Mouse (Mus musculus): ENCODE data around the gene Ilf3. TPM values are rescaled to one million over a fixed set of nuclear protein-coding genes. Genes with fewer than 3 reads are reported as not detected.

Gene Ilf3
- polyA plus RNA-seq, 1 experiment, result 81.1 TPM

GRCm38 (mm10) chr9:21368131-21368584 lies 487 bp downstream of the Ilf3 start:
- DNase-seq, result peak; percentile 65 to 72
- WGBS, result under 1% methylated on average over 38 of the region's 38 CpGs
- no peaks in the 10 kb centered on the region for H3K4me1 ChIP-seq (ENCODE audit: control insufficient read depth, insufficient read depth, low read length)
- peak overlapping the region; percentile 90 for H3K4me3 ChIP-seq (replicated peaks; ENCODE audit: insufficient read depth, low read depth, low read length)
- no peak overlapping the region for H3K27ac ChIP-seq (ENCODE audit: insufficient read depth, low read length)
- TF ChIP-seq CTCF (IDR thresholded peaks at IDR 0.05; ENCODE audit: borderline replicate concordance, insufficient read depth, low read depth, low read length), result no peak
- TF ChIP-seq POLR2A (IDR thresholded peaks at IDR 0.05; ENCODE audit: borderline replicate concordance, insufficient read depth, low read length), result peak; percentile 16; the same call in 1 of the 2 replicates
- no peaks in the 10 kb centered on the region for H3K27me3 ChIP-seq (ENCODE audit: control insufficient read depth, insufficient read depth, low read length)

- DNase-seq, result peak in 1 of 2 experiments; percentile 23
- Histone ChIP-seq H3K4me1 (ENCODE audit: control insufficient read depth, insufficient read depth, low read length) (no peaks in the 10 kb centered on the region), H3K27ac (ENCODE audit: insufficient read depth, low read length) (no peak overlapping the region), H3K27me3 (ENCODE audit: control insufficient read depth, insufficient read depth, low read length) (no peaks in the 10 kb centered on the region), H3K4me3 (replicated peaks; ENCODE audit: insufficient read depth, low read depth, low read length) (peak overlapping the region; percentile 28)
- 11% methylated on average over 11 of the region's 11 CpGs for WGBS
- no peak for TF ChIP-seq POLR2A (IDR thresholded peaks at IDR 0.05; ENCODE audit: borderline replicate concordance, insufficient read depth, low read length)
- TF ChIP-seq CTCF (IDR thresholded peaks at IDR 0.05; ENCODE audit: borderline replicate concordance, insufficient read depth, low read depth, low read length), result no peak
Observed at GRCm38 (mm10) chr9:21369080-21369479, 1.4 kb downstream of the Ilf3 start.

GRCm38 (mm10) chr9:21370876-21371275 lies 3.2 kb downstream of the Ilf3 start:
- no peak for DNase-seq
- WGBS, result 80% methylated on average over 2 of the region's 2 CpGs
- no peaks in the 10 kb centered on the region for H3K27me3 ChIP-seq (ENCODE audit: control insufficient read depth, insufficient read depth, low read length)
- H3K27ac ChIP-seq (ENCODE audit: insufficient read depth, low read length), result no peak overlapping the region
- TF ChIP-seq CTCF (IDR thresholded peaks at IDR 0.05; ENCODE audit: borderline replicate concordance, insufficient read depth, low read depth, low read length) (no peak), POLR2A (IDR thresholded peaks at IDR 0.05; ENCODE audit: borderline replicate concordance, insufficient read depth, low read length) (no peak)
- no peaks in the 10 kb centered on the region; the same call in 1 of the 2 replicates for H3K4me1 ChIP-seq (ENCODE audit: control insufficient read depth, insufficient read depth, low read length)
- H3K4me3 ChIP-seq (replicated peaks; ENCODE audit: insufficient read depth, low read depth, low read length), result no peak overlapping the region

GRCm38 (mm10) chr9:21372508-21372907 lies 4.8 kb downstream of the Ilf3 start:
- H3K4me1 ChIP-seq (ENCODE audit: control insufficient read depth, insufficient read depth, low read length), result no peaks in the 10 kb centered on the region; the same call in 1 of the 2 replicates
- no peak overlapping the region for H3K4me3 ChIP-seq (replicated peaks; ENCODE audit: insufficient read depth, low read depth, low read length)
- TF ChIP-seq CTCF (IDR thresholded peaks at IDR 0.05; ENCODE audit: borderline replicate concordance, insufficient read depth, low read depth, low read length) (no peak), POLR2A (IDR thresholded peaks at IDR 0.05; ENCODE audit: borderline replicate concordance, insufficient read depth, low read length) (no peak)
- 32% methylated on average over 1 of the region's 1 CpGs for WGBS
- no peak overlapping the region for H3K27ac ChIP-seq (ENCODE audit: insufficient read depth, low read length)
- H3K27me3 ChIP-seq (ENCODE audit: control insufficient read depth, insufficient read depth, low read length), result no peaks in the 10 kb centered on the region
- DNase-seq, result no peak

GRCm38 (mm10) chr9:21379195-21379594 lies 11.5 kb downstream of the Ilf3 start:
- Histone ChIP-seq H3K27ac (ENCODE audit: insufficient read depth, low read length) (no peak overlapping the region), H3K27me3 (ENCODE audit: control insufficient read depth, insufficient read depth, low read length) (no peaks in the 10 kb centered on the region), H3K4me1 (ENCODE audit: control insufficient read depth, insufficient read depth, low read length) (no peaks in the 10 kb centered on the region; the same call in 1 of the 2 replicates), H3K4me3 (replicated peaks; ENCODE audit: insufficient read depth, low read depth, low read length) (no peak overlapping the region)
- 90% methylated on average over 3 of the region's 3 CpGs for WGBS
- DNase-seq, result no peak
- TF ChIP-seq POLR2A (IDR thresholded peaks at IDR 0.05; ENCODE audit: borderline replicate concordance, insufficient read depth, low read length), result no peak
- no peak for TF ChIP-seq CTCF (IDR thresholded peaks at IDR 0.05; ENCODE audit: borderline replicate concordance, insufficient read depth, low read depth, low read length)

- Histone ChIP-seq H3K27ac (ENCODE audit: insufficient read depth, low read length) (no peak overlapping the region), H3K4me3 (replicated peaks; ENCODE audit: insufficient read depth, low read depth, low read length) (no peak overlapping the region), H3K27me3 (ENCODE audit: control insufficient read depth, insufficient read depth, low read length) (no peaks in the 10 kb centered on the region), H3K4me1 (ENCODE audit: control insufficient read depth, insufficient read depth, low read length) (no peaks in the 10 kb centered on the region; the same call in 1 of the 2 replicates)
- DNase-seq, result no peak
- TF ChIP-seq CTCF (IDR thresholded peaks at IDR 0.05; ENCODE audit: borderline replicate concordance, insufficient read depth, low read depth, low read length) (no peak), POLR2A (IDR thresholded peaks at IDR 0.05; ENCODE audit: borderline replicate concordance, insufficient read depth, low read length) (no peak)
Observed at GRCm38 (mm10) chr9:21380868-21381267, 13.2 kb downstream of the Ilf3 start.

- Histone ChIP-seq H3K4me3 (replicated peaks; ENCODE audit: insufficient read depth, low read depth, low read length) (no peak overlapping the region), H3K4me1 (ENCODE audit: control insufficient read depth, insufficient read depth, low read length) (no peaks in the 10 kb centered on the region; the same call in 1 of the 2 replicates), H3K27me3 (ENCODE audit: control insufficient read depth, insufficient read depth, low read length) (no peaks in the 10 kb centered on the region), H3K27ac (ENCODE audit: insufficient read depth, low read length) (no peak overlapping the region)
- DNase-seq, result no peak
- TF ChIP-seq CTCF (IDR thresholded peaks at IDR 0.05; ENCODE audit: borderline replicate concordance, insufficient read depth, low read depth, low read length) (no peak), POLR2A (IDR thresholded peaks at IDR 0.05; ENCODE audit: borderline replicate concordance, insufficient read depth, low read length) (no peak)
Observed at GRCm38 (mm10) chr9:21383966-21384365, 16.3 kb downstream of the Ilf3 start.

GRCm38 (mm10) chr9:21392646-21393175 lies 25.0 kb downstream of the Ilf3 start:
- Histone ChIP-seq H3K4me3 (replicated peaks; ENCODE audit: insufficient read depth, low read depth, low read length) (no peak overlapping the region), H3K4me1 (ENCODE audit: control insufficient read depth, insufficient read depth, low read length) (no peaks in the 10 kb centered on the region), H3K27ac (ENCODE audit: insufficient read depth, low read length) (no peak overlapping the region), H3K27me3 (ENCODE audit: control insufficient read depth, insufficient read depth, low read length) (no peaks in the 10 kb centered on the region)
- no peak for DNase-seq
- 76% methylated on average over 10 of the region's 10 CpGs for WGBS
- TF ChIP-seq POLR2A (IDR thresholded peaks at IDR 0.05; ENCODE audit: borderline replicate concordance, insufficient read depth, low read length) (no peak), CTCF (IDR thresholded peaks at IDR 0.05; ENCODE audit: borderline replicate concordance, insufficient read depth, low read depth, low read length) (no peak)
